Mouse (Mus musculus): ENCODE data around the gene Gm39115. TPM values are rescaled to one million over a fixed set of nuclear protein-coding genes. Genes with fewer than 3 reads are reported as not detected.
"Not testable (repeated sequence)": the region's sequence is repeated elsewhere in the genome, so short reads cannot be mapped to it uniquely, and the experiment has no call there.

Gm39115 gene
- polyA plus RNA-seq (2012; rRNA removed), result not detected in 2 replicates

GRCm38 (mm10) chr7:142135934-142136333 lies at the start of gene Gm39115:
Gene Gm39115, minus strand, starts transcription at chr7:142136034.
- not testable (repeated sequence) for H3K27ac ChIP-seq (ENCODE audit: control insufficient read depth, insufficient read depth, low read length); H3K4me1 ChIP-seq (replicated peaks; ENCODE audit: control insufficient read depth, insufficient read depth, low read length); H3K4me3 ChIP-seq (ENCODE audit: control insufficient read depth, insufficient read depth, low read length); DNase-seq; H3K36me3 ChIP-seq (ENCODE audit: control insufficient read depth, insufficient read depth, low read length); H3K27me3 ChIP-seq (ENCODE audit: control insufficient read depth, insufficient read depth, low read length)
- 6% methylated on average over 2 of the region's 2 CpGs for WGBS

- Histone ChIP-seq H3K4me1 (replicated peaks; ENCODE audit: control insufficient read depth, insufficient read depth, low read length) (no peaks in the 10 kb centered on the region), H3K36me3 (ENCODE audit: control insufficient read depth, insufficient read depth, low read length) (no peaks in the 10 kb centered on the region), H3K27me3 (ENCODE audit: control insufficient read depth, insufficient read depth, low read length) (no peaks in the 10 kb centered on the region), H3K4me3 (ENCODE audit: control insufficient read depth, insufficient read depth, low read length) (no peak overlapping the region), H3K27ac (ENCODE audit: control insufficient read depth, insufficient read depth, low read length) (no peak overlapping the region)
- TF ChIP-seq CTCF (IDR thresholded peaks at IDR 0.05; ENCODE audit: borderline replicate concordance, control insufficient read depth, extremely low read depth, insufficient read depth, low read length, poor library complexity), result no peak
- no peak for TF ChIP-seq POLR2A (IDR thresholded peaks at IDR 0.05; ENCODE audit: control insufficient read depth, extremely low read depth, insufficient read depth, low read length, poor library complexity)
- DNase-seq, result no peak
- 43% methylated on average over 1 of the region's 1 CpGs for WGBS
Measured at GRCm38 (mm10) chr7:142181021-142181420, 45.2 kb upstream of the Gm39115 start.

GRCm38 (mm10) chr7:142178685-142179084 lies 42.9 kb upstream of the Gm39115 start:
- H3K36me3 ChIP-seq (ENCODE audit: control insufficient read depth, insufficient read depth, low read length), result no peaks in the 10 kb centered on the region
- no peaks in the 10 kb centered on the region for H3K4me1 ChIP-seq (replicated peaks; ENCODE audit: control insufficient read depth, insufficient read depth, low read length)
- H3K27ac ChIP-seq (ENCODE audit: control insufficient read depth, insufficient read depth, low read length), result no peak overlapping the region
- TF ChIP-seq CTCF (IDR thresholded peaks at IDR 0.05; ENCODE audit: borderline replicate concordance, control insufficient read depth, extremely low read depth, insufficient read depth, low read length, poor library complexity), result no peak
- TF ChIP-seq POLR2A (IDR thresholded peaks at IDR 0.05; ENCODE audit: control insufficient read depth, extremely low read depth, insufficient read depth, low read length, poor library complexity), result no peak
- WGBS, result 93% methylated on average over 1 of the region's 1 CpGs
- H3K4me3 ChIP-seq (ENCODE audit: control insufficient read depth, insufficient read depth, low read length), result no peak overlapping the region
- DNase-seq, result no peak
- no peaks in the 10 kb centered on the region for H3K27me3 ChIP-seq (ENCODE audit: control insufficient read depth, insufficient read depth, low read length)

GRCm38 (mm10) chr7:142175905-142176304 lies 40.1 kb upstream of the Gm39115 start, which contains the start of gene Krtap5-2:
Gene Krtap5-2, minus strand, starts transcription at chr7:142176005.
- H3K27ac ChIP-seq (ENCODE audit: control insufficient read depth, insufficient read depth, low read length); H3K27me3 ChIP-seq (ENCODE audit: control insufficient read depth, insufficient read depth, low read length); DNase-seq; H3K36me3 ChIP-seq (ENCODE audit: control insufficient read depth, insufficient read depth, low read length); H3K4me1 ChIP-seq (replicated peaks; ENCODE audit: control insufficient read depth, insufficient read depth, low read length); H3K4me3 ChIP-seq (ENCODE audit: control insufficient read depth, insufficient read depth, low read length): not testable (repeated sequence)

GRCm38 (mm10) chr7:142169836-142170235 lies 34.0 kb upstream of the Gm39115 start:
- no peak for TF ChIP-seq CTCF (IDR thresholded peaks at IDR 0.05; ENCODE audit: borderline replicate concordance, control insufficient read depth, extremely low read depth, insufficient read depth, low read length, poor library complexity)
- no peak for TF ChIP-seq POLR2A (IDR thresholded peaks at IDR 0.05; ENCODE audit: control insufficient read depth, extremely low read depth, insufficient read depth, low read length, poor library complexity)
- DNase-seq, result no peak
- Histone ChIP-seq H3K36me3 (ENCODE audit: control insufficient read depth, insufficient read depth, low read length) (no peaks in the 10 kb centered on the region), H3K4me3 (ENCODE audit: control insufficient read depth, insufficient read depth, low read length) (no peak overlapping the region), H3K4me1 (replicated peaks; ENCODE audit: control insufficient read depth, insufficient read depth, low read length) (no peaks in the 10 kb centered on the region), H3K27ac (ENCODE audit: control insufficient read depth, insufficient read depth, low read length) (no peak overlapping the region), H3K27me3 (ENCODE audit: control insufficient read depth, insufficient read depth, low read length) (no peaks in the 10 kb centered on the region)
- WGBS, result 52% methylated on average over 3 of the region's 3 CpGs

- H3K36me3 ChIP-seq (ENCODE audit: control insufficient read depth, insufficient read depth, low read length); H3K27me3 ChIP-seq (ENCODE audit: control insufficient read depth, insufficient read depth, low read length); H3K4me3 ChIP-seq (ENCODE audit: control insufficient read depth, insufficient read depth, low read length); H3K27ac ChIP-seq (ENCODE audit: control insufficient read depth, insufficient read depth, low read length); DNase-seq; H3K4me1 ChIP-seq (replicated peaks; ENCODE audit: control insufficient read depth, insufficient read depth, low read length): not testable (repeated sequence)
Measured at GRCm38 (mm10) chr7:142165639-142166038, 29.8 kb upstream of the Gm39115 start, which contains the start of gene Gm4553. Gene Gm4553, minus strand, starts transcription at chr7:142165739.

GRCm38 (mm10) chr7:142159366-142159765 lies 23.5 kb upstream of the Gm39115 start:
- Histone ChIP-seq H3K4me3 (ENCODE audit: control insufficient read depth, insufficient read depth, low read length) (no peak overlapping the region), H3K27me3 (ENCODE audit: control insufficient read depth, insufficient read depth, low read length) (no peaks in the 10 kb centered on the region), H3K4me1 (replicated peaks; ENCODE audit: control insufficient read depth, insufficient read depth, low read length) (no peaks in the 10 kb centered on the region), H3K27ac (ENCODE audit: control insufficient read depth, insufficient read depth, low read length) (no peak overlapping the region), H3K36me3 (ENCODE audit: control insufficient read depth, insufficient read depth, low read length) (no peaks in the 10 kb centered on the region)
- no peak for TF ChIP-seq POLR2A (IDR thresholded peaks at IDR 0.05; ENCODE audit: control insufficient read depth, extremely low read depth, insufficient read depth, low read length, poor library complexity)
- TF ChIP-seq CTCF (IDR thresholded peaks at IDR 0.05; ENCODE audit: borderline replicate concordance, control insufficient read depth, extremely low read depth, insufficient read depth, low read length, poor library complexity), result no peak
- no peak for DNase-seq
- WGBS, result 98% methylated on average over 3 of the region's 3 CpGs

GRCm38 (mm10) chr7:142157013-142157412 lies 21.2 kb upstream of the Gm39115 start, which contains the start of gene Gm29735:
Gene Gm29735, minus strand, starts transcription at chr7:142157113.
- DNase-seq; H3K27ac ChIP-seq (ENCODE audit: control insufficient read depth, insufficient read depth, low read length): not testable (repeated sequence)
- WGBS, result 3% methylated on average over 2 of the region's 2 CpGs

More at GRCm38 (mm10) chr7:142157013-142157412, 21.2 kb upstream of the Gm39115 start, which contains the start of gene Gm29735:
- not testable (repeated sequence) for H3K27me3 ChIP-seq (ENCODE audit: control insufficient read depth, insufficient read depth, low read length); H3K36me3 ChIP-seq (ENCODE audit: control insufficient read depth, insufficient read depth, low read length); H3K4me1 ChIP-seq (replicated peaks; ENCODE audit: control insufficient read depth, insufficient read depth, low read length); H3K4me3 ChIP-seq (ENCODE audit: control insufficient read depth, insufficient read depth, low read length)

Measured in thymus, adult 2 months (tissue).